Mouse (Mus musculus) heart, postnatal 36 days (tissue): ENCODE measurements around the gene Gm4491. TPM values are rescaled to one million over a fixed set of nuclear protein-coding genes. Genes with fewer than 3 reads are reported as not detected.

Experiments
- DNase-seq, 2 experiments: peaks; one replicate each; pipeline ENCODE4 v3.0.0; 2021 to 2022
- intact Hi-C: fragments of 180-260 bp; cut with DNase I; formaldehyde crosslinking; loops from one replicate; pipeline ENCODE4 v1.15.1; 2025
- total RNA-seq, 2 experiments: library from RNA; stranded (reverse); gene quantifications; 2 replicates each; pipeline ENCODE4 v1.2.3; 2021

Gene Gm4491
- total RNA-seq, 2 experiments from 2014 or later, result not detected

DNA sequence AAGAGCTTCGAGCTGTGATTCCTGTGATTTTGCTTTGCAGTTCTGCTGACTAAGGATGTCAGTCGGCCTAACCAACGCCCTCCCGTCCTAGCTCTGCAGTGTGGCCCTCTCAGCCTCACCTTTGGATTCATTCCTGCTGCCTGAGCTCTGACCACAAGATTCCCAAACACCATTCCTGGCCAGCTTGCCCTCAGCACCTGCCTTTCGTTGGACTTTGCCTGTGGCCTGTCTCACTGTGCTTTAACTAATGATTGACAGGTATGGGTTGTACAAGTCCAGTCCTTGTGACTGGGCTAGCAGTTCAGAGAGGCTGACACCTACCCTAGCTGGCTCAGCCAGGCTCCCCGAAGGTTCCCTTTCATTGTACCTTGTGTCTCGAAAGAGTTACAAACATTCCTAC, 26.6 kb downstream of the Gm4491 start:
- DNase-seq, result no peak
- intact Hi-C loops, result no loop called here

DNA sequence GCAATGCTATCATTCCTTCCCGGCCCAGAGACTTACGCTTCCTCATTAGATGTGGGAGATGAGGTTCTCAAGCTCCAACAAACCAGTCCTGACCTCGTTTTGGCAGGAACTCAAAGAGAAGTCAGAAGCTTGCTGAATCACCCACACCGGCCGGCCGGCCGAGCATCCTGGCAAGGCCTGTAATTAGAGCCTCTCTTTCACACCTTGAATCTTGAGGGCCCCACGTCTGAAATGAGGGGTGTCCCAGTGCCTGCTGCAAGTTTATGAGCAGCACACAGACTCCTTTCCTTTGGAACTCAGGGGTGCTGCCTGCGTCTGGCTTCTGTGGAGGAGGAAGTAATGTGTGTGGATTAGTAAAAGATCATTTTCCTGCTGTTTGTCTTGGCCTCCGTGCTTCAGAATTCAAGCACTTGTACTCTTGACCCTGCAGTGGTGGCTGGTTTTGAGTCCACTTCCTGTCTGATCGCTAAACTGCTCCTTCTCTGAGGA, 31.5 kb downstream of the Gm4491 start:
- intact Hi-C loops, result no loop called here
- DNase-seq, result no peak

DNA sequence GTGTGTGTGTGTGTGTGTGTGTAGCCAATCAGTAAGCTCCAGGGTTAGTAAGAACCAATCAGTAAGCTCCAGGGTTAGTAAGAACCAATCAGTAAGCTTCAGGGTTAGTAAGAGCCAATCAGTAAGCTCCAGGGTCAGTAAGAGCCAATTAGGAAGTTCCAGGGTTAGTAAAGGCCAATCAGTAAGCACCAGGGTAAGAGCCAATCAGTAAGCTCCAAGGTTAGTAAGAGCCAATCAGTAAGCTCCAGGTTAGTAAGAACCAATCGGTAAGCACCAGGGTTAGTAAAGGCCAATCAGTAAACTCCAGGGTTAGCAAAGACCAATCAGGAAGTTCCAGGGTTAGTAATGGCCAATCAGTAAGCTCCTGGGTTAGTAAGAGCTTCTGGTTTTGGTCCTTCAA, 32.8 kb downstream of the Gm4491 start:
- no peak for DNase-seq
- intact Hi-C loops, result no loop called here

DNA sequence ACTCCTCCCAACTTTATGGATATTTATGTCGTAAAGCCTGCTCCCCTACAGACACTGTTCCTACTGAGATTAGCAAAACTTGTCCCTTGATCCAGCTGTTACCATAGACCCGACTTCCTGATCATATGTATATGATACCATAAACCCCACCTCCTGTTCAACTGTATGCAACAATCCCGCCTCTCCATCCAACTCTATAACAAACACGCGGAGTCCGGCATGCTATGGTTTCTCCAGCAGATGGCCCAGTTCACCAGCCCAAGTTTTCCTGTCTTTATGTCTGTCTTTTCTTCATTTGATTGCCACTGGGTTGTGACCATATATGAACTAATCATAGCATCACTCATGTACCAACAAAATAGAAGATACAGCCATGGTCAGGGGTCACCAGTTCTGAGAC, 40.1 kb downstream of the Gm4491 start:
- no peak for DNase-seq
- intact Hi-C loops, result no loop called here

DNA sequence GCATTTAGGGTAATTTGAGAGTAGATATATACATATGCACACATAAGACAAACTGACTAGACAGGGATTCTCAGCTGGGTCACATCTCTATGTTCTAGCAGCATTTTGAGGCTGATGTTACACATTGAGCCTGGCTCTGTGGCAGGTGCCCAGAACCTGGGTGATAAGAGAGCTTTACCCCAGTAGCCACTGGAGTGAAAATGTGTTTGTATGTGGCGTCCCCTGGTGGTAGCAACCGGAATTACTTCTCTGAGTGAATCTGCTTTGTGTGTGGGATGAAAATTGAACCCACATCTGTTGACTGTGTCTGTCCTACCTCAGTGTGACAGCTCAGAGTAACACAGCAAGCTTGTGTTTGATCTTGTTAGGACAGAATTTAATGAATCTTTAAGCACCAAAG, 45.8 kb downstream of the Gm4491 start:
- DNase-seq, result peak; percentile 18 to 37
- intact Hi-C loops, result loop anchor here (5.0 kb wide), 1 partner anchor 693 kb away; no protein-coding TSS in a partner anchor

DNA sequence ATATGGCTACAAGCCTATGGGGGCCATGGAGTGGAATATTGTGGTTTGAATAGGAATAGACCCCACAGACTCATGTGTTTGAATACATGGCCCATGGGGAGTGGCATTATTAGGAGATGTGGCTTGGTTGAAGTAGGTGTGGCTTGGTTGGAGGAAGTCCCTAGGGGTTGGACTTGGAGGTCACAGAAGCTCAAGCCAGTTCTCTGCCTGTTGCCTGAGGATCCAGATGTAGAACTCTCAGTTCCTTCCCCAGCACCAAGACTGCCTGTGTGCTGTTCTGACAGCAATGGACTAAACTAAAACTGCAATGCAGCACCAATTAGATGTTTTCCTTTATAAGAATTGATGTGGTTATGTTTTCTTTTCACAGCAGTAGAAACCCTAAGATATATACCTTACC, 49.6 kb downstream of the Gm4491 start:
- no peak for DNase-seq
- intact Hi-C loops, result no loop called here

Other genes with a start within 250 kb of the Gm4491 start
- gene Zmym2, start 229.2 kb downstream of the Gm4491 start, total RNA-seq, result 10 to 100 TPM; 33.3 to 42.0 TPM
- 10 to 100 TPM; 14.8 to 18.4 TPM for gene Gja3, start 57.8 kb downstream of the Gm4491 start, total RNA-seq
- not detected for gene Gjb2, start 11.2 kb downstream of the Gm4491 start, total RNA-seq
- gene Gjb6, start 17.7 kb upstream of the Gm4491 start, total RNA-seq, result not detected